Mouse (Mus musculus): ENCODE results near the gene Irf2. TPM values are rescaled to one million over a fixed set of nuclear protein-coding genes. Genes with fewer than 3 reads are reported as not detected.

The Irf2 gene
- total RNA-seq, 2 experiments from 2014 or later, result 43.6 to 44.5 TPM

- intact Hi-C loops (cut with DNase I), result no loop called here
- DNase-seq, result no peak
Observed at GRCm38 (mm10) chr8:46834440-46834839, 94.9 kb downstream of the Irf2 start.

GRCm38 (mm10) chr8:46836011-46836652 is 96.6 kb downstream of the Irf2 start:
- DNase-seq, result no peak
- intact Hi-C loops (cut with DNase I), result no loop called here

- DNase-seq, result no peak
- intact Hi-C loops (cut with DNase I), result no loop called here
Observed at GRCm38 (mm10) chr8:46836949-46837348, 97.4 kb downstream of the Irf2 start.

- no peak for DNase-seq
- intact Hi-C loops (cut with DNase I), result no loop called here
Observed at GRCm38 (mm10) chr8:46838052-46838451, 98.5 kb downstream of the Irf2 start.

GRCm38 (mm10) chr8:46840390-46840789 is 100.9 kb downstream of the Irf2 start:
- intact Hi-C loops (cut with DNase I), result loop anchor here (5.0 kb wide), 1 partner anchor 153 kb away; no protein-coding TSS in a partner anchor
- no peak for DNase-seq

- intact Hi-C loops (cut with DNase I), result loop anchor here (5.0 kb wide), 1 partner anchor 153 kb away; no protein-coding TSS in a partner anchor
- no peak for DNase-seq
Observed at GRCm38 (mm10) chr8:46840791-46841190, 101.3 kb downstream of the Irf2 start.

GRCm38 (mm10) chr8:46842676-46843181 is 103.2 kb downstream of the Irf2 start:
- intact Hi-C loops (cut with DNase I), result loop anchor here (5.0 kb wide), 1 partner anchor 155 kb away; no protein-coding TSS in a partner anchor
- peak; percentile 71 to 74 for DNase-seq

- no peak for DNase-seq
- intact Hi-C loops (cut with DNase I), result loop anchor here (2.0 to 5.0 kb wide), 2 partner anchors 103 to 157 kb away; no protein-coding TSS in a partner anchor
Observed at GRCm38 (mm10) chr8:46843855-46844254, 104.3 kb downstream of the Irf2 start.

GRCm38 (mm10) chr8:46844371-46844973 is 104.9 kb downstream of the Irf2 start:
- DNase-seq, result no peak
- intact Hi-C loops (cut with DNase I), result loop anchor here (2.0 to 5.0 kb wide), 2 partner anchors 104 to 157 kb away; no protein-coding TSS in a partner anchor

- DNase-seq, result peak; percentile 57 to 67
- intact Hi-C loops (cut with DNase I), result loop anchor here (2.0 to 5.0 kb wide), 2 partner anchors 104 to 158 kb away; no protein-coding TSS in a partner anchor
Observed at GRCm38 (mm10) chr8:46844974-46845774, 105.6 kb downstream of the Irf2 start.

- no peak for DNase-seq
- intact Hi-C loops (cut with DNase I), result loop anchor here (2.0 kb wide), 1 partner anchor 105 kb away; no protein-coding TSS in a partner anchor
Observed at GRCm38 (mm10) chr8:46845891-46846290, 106.4 kb downstream of the Irf2 start.

GRCm38 (mm10) chr8:46846893-46847292 is 107.4 kb downstream of the Irf2 start:
- DNase-seq, result no peak
- intact Hi-C loops (cut with DNase I), result no loop called here

- intact Hi-C loops (cut with DNase I), result no loop called here
- DNase-seq, result no peak
Observed at GRCm38 (mm10) chr8:46848011-46848641, 108.6 kb downstream of the Irf2 start.

GRCm38 (mm10) chr8:46848931-46849330 is 109.4 kb downstream of the Irf2 start:
- intact Hi-C loops (cut with DNase I), result no loop called here
- DNase-seq, result no peak

GRCm38 (mm10) chr8:46849458-46849857 is 109.9 kb downstream of the Irf2 start:
- DNase-seq, result no peak
- intact Hi-C loops (cut with DNase I), result no loop called here

GRCm38 (mm10) chr8:46850258-46850897 is 110.8 kb downstream of the Irf2 start:
- intact Hi-C loops (cut with DNase I), result loop anchor here (5.0 kb wide), 1 partner anchor 82 kb away; no protein-coding TSS in a partner anchor
- DNase-seq, result peak; percentile 30 to 36

GRCm38 (mm10) chr8:46851560-46851959 is 112.0 kb downstream of the Irf2 start:
- DNase-seq, result no peak
- intact Hi-C loops (cut with DNase I), result loop anchor here (5.0 kb wide), 1 partner anchor 81 kb away; no protein-coding TSS in a partner anchor

- peak in 1 of 2 experiments; percentile 27 for DNase-seq
- intact Hi-C loops (cut with DNase I), result loop anchor here (5.0 kb wide), 1 partner anchor 80 kb away; no protein-coding TSS in a partner anchor
Observed at GRCm38 (mm10) chr8:46852377-46852776, 112.8 kb downstream of the Irf2 start.

- no peak for DNase-seq
Observed at GRCm38 (mm10) chr8:46859164-46859846, 119.8 kb downstream of the Irf2 start.

More at GRCm38 (mm10) chr8:46859164-46859846, 119.8 kb downstream of the Irf2 start:
- intact Hi-C loops (cut with DNase I), result no loop called here
